Mouse (Mus musculus) brain, embryonic 14.5 days (tissue): Measurements from ENCODE around the gene Srd5a2.

Experiments used
- CTCF ChIP-seq: fragments of 200-500 bp; IDR thresholded peaks from 2 replicates; pipeline ENCODE4 v1.5.1; 2012; ENCODE audit warnings: inconsistent platforms, mild to moderate bottlenecking, moderate library complexity, borderline replicate concordance; ENCODE audit not compliant: insufficient read depth, insufficient read length; ENCODE audit errors: extremely low read depth
- POLR2A ChIP-seq: fragments of 200-500 bp; IDR thresholded peaks from 2 replicates; pipeline ENCODE4 v1.6.1; 2012; ENCODE audit warnings: mild to moderate bottlenecking, inconsistent platforms, borderline replicate concordance; ENCODE audit not compliant: poor library complexity, insufficient read depth, insufficient read length, severe bottlenecking; ENCODE audit errors: extremely low read depth

- TF ChIP-seq POLR2A (no peak), CTCF (no peak)
Measured at GRCm38 (mm10) chr17:74080076-74080615, 32.4 kb upstream of the Srd5a2 start.
